Comparison of ENCODE assay signal across 8 mouse cellular contexts in genomic region chr12:86798773-86799540, GRCm38 (mm10).
A peak's percentile ranks its signal among the peaks of the same experiment; 100 is the strongest.
DNase-seq lines count a peak whose midpoint lies in the region; ATAC-seq lines count a peak whose summit lies in the region.

No protein-coding gene starts in this region.

- peak; percentile 94 for DNase-seq in ZHBTc4 (ENCODE audit: low read depth, low spot score)
- DNase-seq in cerebellum, postnatal 36 days: peak; percentile 93 to 98
- DNase-seq in gastrocnemius, adult 8-10 months (ENCODE audit: low spot score in 2 of 2): peak; percentile 83 to 84
- peak; percentile 93 for DNase-seq in hindlimb bud, embryonic 11.5 days (ENCODE audit: extremely low spot score, low read depth, low spot score)
- DNase-seq in left cerebral cortex, postnatal 14 days (ENCODE audit: low spot score in 2 of 2): peak; percentile 92 to 95
- DNase-seq in spleen, postnatal 10 days (ENCODE audit: low spot score in 2 of 2): peak; percentile 79 to 87

- peak overlapping the region; percentile 56 for H3K9ac ChIP-seq in midbrain, embryonic 13.5 days (replicated peaks)

- H3K9me3 ChIP-seq in midbrain, embryonic 13.5 days: no peaks in the 10 kb centered on the region

- H3K4me2 ChIP-seq in midbrain, embryonic 13.5 days (replicated peaks): peak overlapping the region; percentile 37

- intact Hi-C loops in left cerebral cortex, postnatal 14 days (cut with DNase I): loop anchor here (5.0 to 10.0 kb wide), 2 partner anchors 108 to 246 kb away; no protein-coding TSS in a partner anchor

- H3K4me1 ChIP-seq in midbrain, embryonic 13.5 days (replicated peaks): peaks cover 66% of the 10 kb centered on the region

- WGBS in midbrain, embryonic 13.5 days: 16% methylated on average over 14 of the region's 14 CpGs

- H3K27me3 ChIP-seq in midbrain, embryonic 13.5 days: 0 out of 2 replicates have a peak, but pooled peaks cover 3% of the 10 kb centered on the region

- ATAC-seq in midbrain, embryonic 13.5 days: no peak
- no peak for ATAC-seq in granulocyte monocyte progenitor cell, adult 5-6 weeks (replicated peaks; ENCODE audit: poor library complexity, severe bottlenecking)

- no peaks in the 10 kb centered on the region for H3K36me3 ChIP-seq in midbrain, embryonic 13.5 days

- H3K4me3 ChIP-seq in midbrain, embryonic 13.5 days (replicated peaks): no peak overlapping the region

- H3K27ac ChIP-seq in midbrain, embryonic 13.5 days: peak overlapping the region; percentile 99
